Mouse (Mus musculus) CH12.LX (cell line): ENCODE results near the gene Gldc. TPM values are rescaled to one million over a fixed set of nuclear protein-coding genes. Genes with fewer than 3 reads are reported as not detected.

Source experiments
- DNase-seq: peaks from one replicate; pipeline ENCODE4 v3.0.0-alpha.2; 2013; ENCODE audit errors: extremely low read depth
- H3K27ac ChIP-seq: 2 replicates; pipeline ENCODE4 v1.5.1; 2012; ENCODE audit warnings: low read depth, mild to moderate bottlenecking, control low read depth, moderate library complexity; ENCODE audit not compliant: insufficient read depth
- H3K27me3 ChIP-seq: replicated peaks from 2 replicates; pipeline ENCODE3; 2012; ENCODE audit warnings: inconsistent platforms
- H3K36me3 ChIP-seq, 2 experiments: replicated peaks in 1 of 2; 2 replicates each; pipeline versions ENCODE3 to v1.6.1; 2012; ENCODE audit warnings: inconsistent platforms in 1 of 2, low read length in 1 of 2, mild to moderate bottlenecking in 1 of 2, mixed read lengths in 1 of 2, moderate library complexity in 1 of 2; ENCODE audit not compliant: control insufficient read depth in 1 of 2, insufficient read depth in 1 of 2
- H3K4me1 ChIP-seq, 2 experiments: 2 replicates each; pipeline ENCODE4 v1.6.1; 2012; ENCODE audit warnings: inconsistent platforms in 1 of 2, moderate library complexity in 1 of 2; ENCODE audit not compliant: insufficient read depth in 2 of 2, control insufficient read depth in 1 of 2
- H3K4me2 ChIP-seq: 2 replicates; pipeline ENCODE4 v1.6.1; 2012; ENCODE audit warnings: low read depth, mild to moderate bottlenecking, control low read depth; ENCODE audit not compliant: poor library complexity, insufficient read depth, severe bottlenecking
- H3K4me3 ChIP-seq, 3 experiments: fragments of 150-350 bp in 1 of 3; sonication (generic) in 1 of 3; replicated peaks in 1 of 3; 2 replicates each; pipeline versions ENCODE3 to v1.5.1; 2011 to 2012; ENCODE audit warnings: low read depth in 2 of 3, low read length in 2 of 3, mild to moderate bottlenecking in 2 of 3, moderate library complexity in 2 of 3, control low read depth in 1 of 3, improper control_type of control experiment in 1 of 3, inconsistent platforms in 1 of 3, mixed read lengths in 1 of 3; ENCODE audit not compliant: poor library complexity in 1 of 3
- H3K79me2 ChIP-seq: replicated peaks from 2 replicates; pipeline ENCODE4 v1.6.1; 2012; ENCODE audit warnings: mild to moderate bottlenecking, moderate library complexity; ENCODE audit not compliant: control insufficient read depth, poor library complexity, insufficient read depth, severe bottlenecking; ENCODE audit errors: extremely low read depth
- H3K9ac ChIP-seq: 2 replicates; pipeline ENCODE4 v1.6.1; 2012; ENCODE audit warnings: low read depth, mild to moderate bottlenecking, control low read depth, moderate library complexity; ENCODE audit not compliant: insufficient read depth
- H3K9me3 ChIP-seq: replicated peaks from 2 replicates; pipeline ENCODE3; 2012; ENCODE audit warnings: low read length, inconsistent platforms, mixed read lengths
- CHD1 ChIP-seq: IDR thresholded peaks from 2 replicates; pipeline ENCODE4 v1.6.1; 2012; ENCODE audit warnings: low read depth, low read length, improper control_type of control experiment, inconsistent platforms
- CHD2 ChIP-seq: IDR thresholded peaks from 2 replicates; pipeline ENCODE4 v1.6.1; 2011; ENCODE audit warnings: low read length, improper control_type of control experiment
- CTCF ChIP-seq, 2 experiments: IDR thresholded peaks in 1 of 2; conservative IDR thresholded peaks in 1 of 2; 2 replicates each; pipeline ENCODE4 v1.5.1; 2011 to 2012; ENCODE audit warnings: low read depth in 2 of 2, low read length in 2 of 2, improper control_type of control experiment in 1 of 2, inconsistent platforms in 1 of 2, mild to moderate bottlenecking in 1 of 2, moderate library complexity in 1 of 2
- EP300 ChIP-seq: IDR thresholded peaks from 2 replicates; pipeline ENCODE4 v1.6.1; 2011; ENCODE audit warnings: low read length, improper control_type of control experiment
- GABPA ChIP-seq: IDR thresholded peaks from 2 replicates; pipeline ENCODE4 v1.6.1; 2012; ENCODE audit warnings: low read depth, low read length, improper control_type of control experiment, inconsistent platforms; ENCODE audit not compliant: insufficient replicate concordance
- IRF4 ChIP-seq: IDR thresholded peaks from 2 replicates; pipeline ENCODE4 v1.6.1; 2014; ENCODE audit warnings: low read depth, mild to moderate bottlenecking, inconsistent platforms, low read length, improper control_type of control experiment
- JUND ChIP-seq: conservative IDR thresholded peaks from 2 replicates; pipeline ENCODE4 v1.6.1; 2011; ENCODE audit warnings: low read depth, low read length, improper control_type of control experiment
- MAZ ChIP-seq: IDR thresholded peaks from 2 replicates; pipeline ENCODE4 v1.6.1; 2012; ENCODE audit warnings: low read depth, mild to moderate bottlenecking, inconsistent platforms, low read length, improper control_type of control experiment, moderate library complexity
- MEF2A ChIP-seq: IDR thresholded peaks from 2 replicates; pipeline ENCODE4 v1.6.1; 2014; ENCODE audit warnings: low read depth, mild to moderate bottlenecking, inconsistent platforms, low read length, improper control_type of control experiment, borderline replicate concordance
- MXI1 ChIP-seq: IDR thresholded peaks from 2 replicates; pipeline ENCODE4 v1.6.1; 2011; ENCODE audit warnings: mild to moderate bottlenecking, low read depth, low read length, improper control_type of control experiment
- NRF1 ChIP-seq: IDR thresholded peaks from 2 replicates; pipeline ENCODE4 v1.6.1; 2014; ENCODE audit warnings: low read depth, mild to moderate bottlenecking, inconsistent platforms, low read length, improper control_type of control experiment, moderate library complexity
- PAX5 ChIP-seq: IDR thresholded peaks from 2 replicates; pipeline ENCODE4 v1.6.1; 2012; ENCODE audit warnings: low read length, inconsistent platforms, mixed read lengths
- POLR2A ChIP-seq: IDR thresholded peaks from 2 replicates; pipeline ENCODE4 v1.6.1; 2011; ENCODE audit warnings: low read depth, mild to moderate bottlenecking, improper control_type of control experiment, low read length
- POLR2AphosphoS2 ChIP-seq: IDR thresholded peaks from 2 replicates; pipeline ENCODE4 v1.6.1; 2011; ENCODE audit warnings: low read depth, low read length, improper control_type of control experiment
- RAD21 ChIP-seq: IDR thresholded peaks from 2 replicates; pipeline ENCODE4 v1.6.1; 2011; ENCODE audit warnings: low read depth, mild to moderate bottlenecking, low read length, improper control_type of control experiment, moderate library complexity
- SIN3A ChIP-seq: IDR thresholded peaks from 2 replicates; pipeline ENCODE4 v1.6.1; 2012; ENCODE audit warnings: low read length, improper control_type of control experiment, inconsistent platforms
- TBP ChIP-seq: conservative IDR thresholded peaks from 2 replicates; pipeline ENCODE4 v1.6.1; 2011; ENCODE audit warnings: low read depth, low read length, improper control_type of control experiment
- TCF12 ChIP-seq: IDR thresholded peaks from 2 replicates; pipeline ENCODE4 v1.6.1; 2014; ENCODE audit warnings: low read depth, mild to moderate bottlenecking, inconsistent platforms, low read length, improper control_type of control experiment
- USF1 ChIP-seq: IDR thresholded peaks from 2 replicates; pipeline ENCODE4 v1.6.1; 2014; ENCODE audit warnings: low read depth, mild to moderate bottlenecking, inconsistent platforms, low read length, improper control_type of control experiment
- USF2 ChIP-seq: conservative IDR thresholded peaks from 2 replicates; pipeline ENCODE4 v1.6.1; 2011; ENCODE audit warnings: low read depth, low read length, improper control_type of control experiment
- ZKSCAN1 ChIP-seq: IDR thresholded peaks from 2 replicates; pipeline ENCODE4 v1.6.1; 2012; ENCODE audit warnings: low read depth, inconsistent platforms, low read length, improper control_type of control experiment, borderline replicate concordance
- ZMIZ1 ChIP-seq: IDR thresholded peaks from 2 replicates; pipeline ENCODE4 v1.6.1; 2012; ENCODE audit warnings: low read depth, mild to moderate bottlenecking, inconsistent platforms, low read length, improper control_type of control experiment
- dilution Hi-C: fragments of 300-500 bp; cut with MboI; formaldehyde crosslinking; loops from 2 replicates; pipeline ENCODE4 v1.14.3; 2020; ENCODE audit warnings: low sequenced_read_pairs; ENCODE audit not compliant: extremely low pct_unique_long_range_greater_than_20kb, extremely low pct_ligation_motif_present
- in situ Hi-C: fragments of 300-500 bp; cut with MboI; formaldehyde crosslinking; loops from 3 replicates; pipeline ENCODE4 v1.14.3; 2019; ENCODE audit warnings: low sequenced_read_pairs, low pct_ligation_motif_present, low pct_unique_long_range_greater_than_20kb, mixed read lengths
- polyA plus RNA-seq: library from polyadenylated mRNA; unstranded; fragments of >175 nt; gene quantifications from 2 replicates; pipeline ENCODE4 v1.2.1, GENCODE M21; 2012; ENCODE audit warnings: low read depth; ENCODE audit not compliant: insufficient read length
- total RNA-seq, 2 experiments: library from RNA; depleted of rRNA; stranded (reverse); fragments of 300-350 nt in 1 of 2; fragments of >200 nt in 1 of 2; gene quantifications; 2 replicates each; pipeline ENCODE4 v1.2.3; 2012 to 2014

Gldc gene
- total and polyA plus RNA-seq, 3 experiments = 0.30 to 1.8 (median 0.64) TPM

DNA sequence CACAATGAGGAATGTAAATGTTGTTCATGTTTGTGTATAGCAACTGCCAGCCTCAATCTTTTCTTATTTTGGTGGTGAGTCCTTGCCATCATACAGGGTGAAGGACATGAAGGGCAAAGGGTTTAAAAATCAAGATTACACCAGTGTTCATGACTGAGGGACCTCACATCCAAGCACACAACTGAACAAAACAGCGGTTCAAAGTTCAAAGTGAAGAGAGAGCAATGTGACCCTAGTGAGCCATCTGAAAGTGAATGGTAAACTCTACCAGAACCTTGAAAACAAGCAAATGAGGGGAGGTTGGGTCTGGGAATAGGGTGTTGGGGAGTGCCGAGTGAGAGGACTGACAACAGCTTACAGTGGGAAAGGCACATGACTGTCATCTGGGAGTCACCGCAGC is 63.8 kb downstream of the Gldc start:
- Histone ChIP-seq H3K27ac (no peak overlapping the region), H3K27me3 (no peaks in the 10 kb centered on the region), H3K79me2 (no peaks in the 10 kb centered on the region), H3K36me3 (no peaks in the 10 kb centered on the region), H3K4me3 (no peak overlapping the region), H3K4me2 (no peak overlapping the region), H3K4me1 (peaks cover 8 to 12% of the 10 kb centered on the region in 2 experiments; a peak in 3 of 4 replicates), H3K9me3 (no peaks in the 10 kb centered on the region), H3K9ac (no peak overlapping the region)
- no peak for DNase-seq
- TF ChIP-seq RAD21 (no peak), MEF2A (no peak), SIN3A (no peak), GABPA (no peak), USF1 (no peak), ZMIZ1 (no peak), ZKSCAN1 (no peak), POLR2AphosphoS2 (no peak), CHD1 (no peak), TBP (no peak), CHD2 (no peak)
- dilution Hi-C loops (no loop called here), in situ Hi-C loops (loop anchor here (10.0 kb wide), 2 partner anchors 77 to 437 kb away; partner anchors contain the start of gene Uhrf2)

DNA sequence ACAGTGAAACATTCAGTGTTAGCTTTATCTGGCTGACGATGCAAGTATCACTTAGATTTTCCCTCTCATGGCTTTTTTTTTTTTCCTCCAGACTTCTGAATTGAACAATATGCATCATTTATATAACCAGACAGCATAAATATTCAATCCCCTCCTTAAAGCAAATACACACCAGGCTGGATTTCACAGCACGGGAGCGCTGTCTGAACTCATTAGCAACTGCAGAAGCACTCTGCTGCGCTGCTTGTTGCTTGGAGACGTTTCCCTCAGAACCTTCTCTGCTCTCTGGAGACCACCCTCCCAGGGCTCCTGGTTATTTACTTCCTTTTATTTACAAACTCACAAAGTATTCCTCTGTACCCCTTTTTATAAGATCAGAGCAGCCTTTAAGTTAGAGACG is 66.1 kb downstream of the Gldc start:
- dilution Hi-C loops = no loop called here
- H3K9ac ChIP-seq = no peak overlapping the region
- in situ Hi-C loops = no loop called here

More for the DNA sequence above, 66.1 kb downstream of the Gldc start:
- Histone ChIP-seq H3K79me2 (no peaks in the 10 kb centered on the region), H3K27me3 (no peaks in the 10 kb centered on the region), H3K4me2 (no peak overlapping the region), H3K4me1 (peaks cover 8 to 11% of the 10 kb centered on the region in 2 experiments; a peak in 3 of 4 replicates)
- DNase-seq = no peak
- TF ChIP-seq USF2 (no peak), IRF4 (no peak), NRF1 (no peak), ZKSCAN1 (no peak), GABPA (no peak), PAX5 (no peak), ZMIZ1 (no peak), POLR2A (no peak), JUND (no peak), MXI1 (no peak), EP300 (no peak), TCF12 (no peak), POLR2AphosphoS2 (no peak), RAD21 (no peak), MAZ (no peak), CTCF (conservative IDR thresholded peaks at IDR 0.05 in 1 of 2, IDR thresholded peaks at IDR 0.05 in 1 of 2; ENCODE audit: low read depth in 2 of 2, low read length in 2 of 2) (no peak)
- TF ChIP-seq, all 38 proteins: peak for 0
- no peak overlapping the region for H3K27ac ChIP-seq
- H3K36me3 ChIP-seq = no peaks in the 10 kb centered on the region
- no peak overlapping the region for H3K4me3 ChIP-seq
- no peaks in the 10 kb centered on the region for H3K9me3 ChIP-seq
